Mouse (Mus musculus) spleen, postnatal 14 days (tissue): ENCODE data around the gene Ptpra.

Source experiments
- DNase-seq, 2 experiments: peaks; one replicate each; pipeline ENCODE4 v3.0.0; 2021 to 2022; ENCODE audit warnings: low spot score in 2 of 2

Ptpra gene

DNA sequence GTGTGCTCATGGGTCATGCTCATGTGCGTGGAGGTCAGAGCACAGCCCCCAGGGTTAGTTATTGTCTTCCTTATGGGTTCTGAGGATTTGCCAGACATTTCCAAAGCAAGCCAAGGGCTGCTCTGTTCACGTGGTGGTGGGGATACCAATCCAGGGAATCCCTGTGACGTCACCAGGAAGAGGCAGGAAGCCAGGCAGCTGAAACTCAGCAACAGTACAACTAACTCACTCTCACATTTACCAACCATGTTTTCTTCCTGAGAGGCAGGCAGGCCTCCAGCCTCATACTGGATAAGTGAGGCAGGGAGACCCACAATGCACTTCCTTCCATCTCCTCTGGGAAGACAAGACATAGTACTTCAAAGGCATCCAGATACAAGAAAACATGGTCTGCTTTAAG, 148.3 kb downstream of the Ptpra start:
- no peak for DNase-seq

DNA sequence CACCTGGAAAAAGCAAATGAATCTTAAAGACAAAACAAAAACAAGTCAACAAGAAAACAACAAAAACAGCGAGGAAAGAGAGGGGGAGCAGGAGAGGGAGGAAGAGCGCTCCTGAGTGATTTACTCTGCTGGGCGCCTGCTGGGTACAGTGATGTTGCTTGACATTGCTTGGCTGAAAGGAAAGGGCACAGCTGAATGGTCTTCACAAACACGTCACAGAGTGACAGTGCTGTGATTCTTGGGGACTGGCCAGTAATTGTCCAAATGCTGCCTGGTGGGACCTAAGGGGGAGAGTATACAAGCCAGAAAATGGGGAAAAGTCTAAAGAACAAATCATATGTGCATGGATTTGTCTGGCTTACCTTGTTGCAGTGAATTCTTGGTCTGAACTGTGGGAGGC, 152.1 kb downstream of the Ptpra start:
- no peak for DNase-seq
